Mouse (Mus musculus): ENCODE measurements at regions not wholly inside any gene's neighbourhood (a gene's known extent, or its start where the extent isn't known, plus 50 kb on each side); places are given as distances from the start of the nearest gene placed in this dataset.

DNA sequence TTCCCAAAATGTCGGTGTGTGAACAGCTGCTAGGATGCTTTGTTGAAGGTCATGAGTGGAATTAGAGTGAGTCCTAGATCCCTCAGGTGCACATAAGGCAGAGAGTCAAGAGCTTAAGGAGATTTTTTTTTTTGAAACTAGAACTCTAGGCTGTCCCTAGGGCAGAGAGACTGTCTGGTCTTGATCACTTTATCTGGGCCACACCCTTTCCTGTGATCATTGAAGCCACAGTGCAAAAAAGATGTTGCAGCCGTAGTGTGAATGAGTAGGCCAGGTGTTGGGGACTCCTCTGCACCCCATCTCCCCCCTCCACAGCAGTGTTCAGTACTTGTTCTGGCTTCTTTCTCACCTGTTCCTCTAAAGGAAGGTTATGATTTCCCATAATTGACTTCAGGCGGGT, 153.9 kb downstream of the Katnal1 start:
- DNase-seq, result no peak

- no peak for DNase-seq
These were observed 154.7 kb downstream of the Katnal1 start for GRCm38 (mm10) chr5:148774446-148774845.

- DNase-seq, result no peak
These were observed 159.7 kb downstream of the Katnal1 start for GRCm38 (mm10) chr5:148769452-148769851.

GRCm38 (mm10) chr5:148768346-148768745, 160.8 kb downstream of the Katnal1 start:
- DNase-seq, result no peak

DNA sequence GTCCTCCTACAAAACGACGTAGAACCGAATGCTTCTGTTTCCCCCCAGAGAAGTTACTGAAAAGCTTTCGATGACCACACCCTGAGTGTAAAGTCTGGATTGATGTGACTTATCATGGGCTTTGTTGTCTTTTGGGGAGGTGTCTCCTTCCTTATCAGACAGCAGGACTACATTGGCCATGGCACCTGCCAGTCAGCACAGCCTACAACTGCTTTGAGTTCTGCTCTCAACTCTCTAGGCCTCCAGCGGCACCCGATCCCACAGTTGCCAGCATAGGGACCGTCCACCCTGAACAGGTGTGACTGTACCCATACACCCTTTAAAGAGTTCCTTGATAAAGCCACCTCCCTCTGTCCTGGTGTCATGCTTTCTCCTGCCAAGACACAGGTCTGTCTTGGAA, 163.1 kb downstream of the Katnal1 start:
- no peak for DNase-seq

DNA sequence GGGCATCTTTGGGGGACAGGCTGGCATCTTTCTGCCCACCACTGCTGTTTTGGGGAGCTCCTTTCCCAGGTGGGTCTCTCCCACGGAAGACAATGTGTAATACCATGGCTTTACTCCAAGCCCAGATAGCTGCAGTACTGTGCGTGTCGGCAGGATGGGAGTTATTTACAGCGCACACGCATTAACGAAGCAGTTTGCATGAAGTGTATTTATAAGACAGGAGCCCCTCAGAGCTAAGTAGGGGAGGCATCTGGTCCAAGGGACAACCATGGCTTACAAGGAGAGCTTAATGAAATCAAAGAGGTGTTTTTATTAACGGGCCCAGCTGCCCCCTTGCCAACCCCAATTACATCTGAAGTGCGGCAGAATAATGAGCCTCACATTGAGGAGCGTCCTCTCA, 169.0 kb downstream of the Katnal1 start:
- DNase-seq, result no peak

DNA sequence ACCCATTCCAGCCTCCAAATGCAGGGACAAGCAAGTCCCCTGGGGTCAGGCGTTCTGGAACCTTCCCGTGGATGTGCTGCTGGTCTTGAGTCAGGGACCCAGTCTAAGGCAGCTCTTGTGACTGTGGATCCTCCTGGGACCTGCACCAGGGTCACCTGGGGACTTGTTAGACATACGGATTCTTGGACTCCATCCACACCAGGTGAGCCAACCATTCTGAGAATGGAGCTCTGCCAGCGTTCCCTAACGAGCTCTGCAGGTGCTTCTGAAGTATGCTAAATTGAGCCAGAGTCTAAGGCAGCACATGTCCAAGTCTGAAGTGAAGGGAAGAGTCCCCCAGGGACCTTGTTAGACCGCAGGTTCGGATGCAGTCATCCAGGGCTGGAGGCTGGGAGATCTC, 170.3 kb downstream of the Katnal1 start:
- DNase-seq, result no peak

- DNase-seq, result no peak
These were observed 171.4 kb downstream of the Katnal1 start for GRCm38 (mm10) chr5:148757715-148758114.

GRCm38 (mm10) chr5:148757236-148757635, 171.9 kb downstream of the Katnal1 start:
- DNase-seq, result no peak

DNA sequence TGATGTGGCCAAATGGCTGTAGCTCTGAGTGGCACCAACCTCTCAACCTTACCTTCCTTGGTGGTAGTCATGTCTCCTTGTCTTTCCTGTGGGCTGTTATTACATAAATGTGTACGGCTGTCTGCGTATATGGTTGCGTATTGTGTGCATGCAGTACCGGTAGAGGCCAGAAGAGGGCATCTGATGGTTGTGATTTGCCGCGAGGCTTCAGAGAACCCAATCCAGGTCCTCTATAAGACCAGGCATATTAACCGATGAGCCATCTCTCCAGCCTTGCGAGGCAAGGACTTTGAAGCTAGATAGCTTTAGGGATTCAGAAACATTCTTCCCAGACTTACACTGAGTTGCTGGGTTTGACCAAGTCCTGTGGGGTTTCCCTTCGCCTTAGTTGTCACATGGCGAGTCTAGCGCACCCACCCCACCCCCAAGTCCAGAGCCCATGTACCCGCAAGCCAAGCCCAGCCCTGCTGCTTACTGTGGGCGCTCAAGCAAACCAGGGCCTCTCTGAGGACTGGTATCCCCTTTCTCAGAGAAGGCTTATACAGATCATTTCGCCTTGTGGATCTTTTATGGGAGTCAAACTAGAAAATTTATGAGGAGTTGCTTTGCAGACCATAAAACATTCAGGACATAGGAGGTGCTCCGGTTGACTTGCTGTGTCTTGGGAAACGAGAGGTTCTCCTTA, 172.7 kb downstream of the Katnal1 start:
- no peak for DNase-seq

- DNase-seq, result no peak
These were observed 173.3 kb downstream of the Katnal1 start for GRCm38 (mm10) chr5:148755807-148756206.

DNA sequence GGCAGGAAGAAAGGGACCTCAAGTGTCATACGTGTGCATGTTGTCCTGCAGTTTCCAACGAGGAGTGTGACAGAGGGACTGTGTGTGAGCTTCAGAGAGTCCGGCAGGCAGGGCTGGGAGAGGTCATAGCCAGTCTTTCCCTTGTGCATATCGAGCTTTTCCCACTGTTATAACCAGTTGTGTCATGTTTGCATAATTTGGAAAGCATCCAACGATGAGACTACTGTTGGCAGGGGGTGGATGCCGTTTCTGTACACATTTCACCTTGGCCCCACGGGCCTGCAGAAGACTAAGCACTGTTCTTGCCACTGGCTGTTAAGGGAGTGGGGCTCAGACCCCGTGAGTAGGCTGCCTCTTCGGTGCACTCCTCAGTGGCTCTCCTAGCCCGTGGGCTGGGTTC, 174.2 kb downstream of the Katnal1 start:
- peak; percentile 39 to 40 for DNase-seq

DNA sequence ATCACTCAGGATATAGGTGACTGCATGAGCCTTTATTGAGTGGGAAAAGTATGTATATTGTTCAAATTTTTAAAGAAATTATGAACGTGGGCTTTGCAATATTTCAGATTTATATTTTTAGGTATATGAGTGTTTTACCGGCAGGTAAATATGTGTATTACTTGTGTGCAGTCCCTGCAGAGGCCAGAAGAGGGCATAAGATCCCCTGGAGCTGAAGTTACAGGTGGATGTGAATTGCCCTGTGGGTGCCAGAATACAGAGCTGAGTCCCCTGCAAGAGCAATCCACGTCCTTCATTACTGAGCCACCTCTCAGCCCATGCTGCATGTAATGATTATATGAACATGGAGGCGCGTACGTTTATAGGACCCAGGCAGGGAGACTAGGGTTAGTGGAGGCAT, 174.8 kb downstream of the Katnal1 start:
- no peak for DNase-seq

DNA sequence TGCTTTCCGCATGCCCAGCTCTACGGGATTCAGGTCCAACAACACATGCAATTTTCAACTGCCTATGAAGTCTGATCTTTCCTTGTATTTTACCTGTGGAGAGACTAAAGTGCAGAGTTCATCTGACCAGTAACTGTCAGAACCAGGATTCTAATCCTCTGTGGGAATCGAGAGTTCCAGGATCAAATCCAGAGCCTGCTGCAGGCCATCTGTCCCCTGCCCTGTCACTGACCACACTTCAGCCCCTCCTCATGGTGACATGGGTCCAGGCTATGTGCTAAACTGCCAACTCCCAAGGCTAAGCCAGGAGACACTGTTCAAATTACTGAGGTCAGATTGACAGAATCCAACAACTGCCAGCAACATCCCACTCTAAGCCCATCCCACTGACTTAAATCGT, 175.7 kb downstream of the Katnal1 start:
- no peak for DNase-seq

GRCm38 (mm10) chr5:148751980-148752379, 177.1 kb downstream of the Katnal1 start:
- DNase-seq, result no peak

GRCm38 (mm10) chr5:148750002-148750734, 179.0 kb downstream of the Katnal1 start:
- peak in 1 of 2 experiments; percentile 28 for DNase-seq

DNA sequence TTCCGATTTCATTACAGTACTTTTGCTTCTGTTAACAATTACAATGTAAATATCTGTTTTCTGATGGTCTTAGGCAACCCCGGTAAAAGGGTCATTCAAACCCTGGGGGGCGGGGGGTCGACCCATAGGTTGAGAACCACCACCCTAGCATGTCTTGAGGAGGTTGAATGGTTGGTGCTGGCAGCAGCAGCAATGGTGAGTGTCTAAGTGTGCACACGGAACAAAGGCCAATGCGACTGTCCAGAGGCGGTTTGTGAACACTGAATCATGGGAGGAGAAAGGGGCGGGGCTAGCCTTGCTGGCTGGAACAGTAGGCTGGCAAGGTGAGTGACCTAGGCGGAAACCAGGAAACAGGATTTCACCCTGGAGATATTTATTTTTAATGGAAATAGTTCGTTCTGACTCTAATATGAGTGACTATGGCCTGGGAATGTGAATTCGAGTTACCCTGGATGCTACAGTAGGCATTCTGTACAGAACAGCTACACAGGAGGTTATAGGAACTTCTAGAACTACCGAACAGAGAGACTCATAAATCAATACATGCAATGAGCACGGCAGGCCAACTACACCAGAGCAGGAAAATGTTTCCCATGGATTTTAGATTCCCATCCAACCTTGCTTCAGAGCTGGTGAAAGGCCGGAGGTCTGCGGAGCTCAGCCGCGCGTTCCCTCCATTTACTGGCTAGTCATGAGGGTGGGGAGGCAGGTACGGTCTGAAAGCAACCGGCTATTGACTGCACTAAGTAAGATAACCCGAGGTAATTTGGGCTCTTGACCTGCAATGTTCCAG, 181.0 kb downstream of the Katnal1 start:
- DNase-seq, result no peak

DNA sequence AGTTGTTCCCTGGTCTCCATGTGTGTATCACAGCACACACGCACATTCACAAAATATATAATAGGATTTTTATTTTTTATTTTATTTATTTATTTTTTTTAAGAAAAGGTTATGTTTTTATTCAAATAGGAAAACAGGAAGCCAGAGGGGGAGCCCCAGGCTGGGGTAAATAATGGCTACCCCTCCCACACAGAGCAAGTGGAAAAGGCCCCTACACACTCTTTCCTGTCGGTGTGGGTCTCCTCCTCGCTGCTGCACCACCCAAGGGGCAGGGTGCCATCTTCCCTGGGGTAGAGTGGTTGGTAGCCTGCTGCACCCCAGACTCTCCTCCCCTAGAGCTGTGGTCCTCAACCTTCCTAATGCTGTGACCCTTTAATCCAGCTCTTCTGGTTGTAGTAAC, 181.6 kb downstream of the Katnal1 start:
- DNase-seq, result no peak

- DNase-seq, result peak in 1 of 2 experiments; percentile 22
These were observed 182.4 kb downstream of the Katnal1 start for GRCm38 (mm10) chr5:148746726-148747125.

DNA sequence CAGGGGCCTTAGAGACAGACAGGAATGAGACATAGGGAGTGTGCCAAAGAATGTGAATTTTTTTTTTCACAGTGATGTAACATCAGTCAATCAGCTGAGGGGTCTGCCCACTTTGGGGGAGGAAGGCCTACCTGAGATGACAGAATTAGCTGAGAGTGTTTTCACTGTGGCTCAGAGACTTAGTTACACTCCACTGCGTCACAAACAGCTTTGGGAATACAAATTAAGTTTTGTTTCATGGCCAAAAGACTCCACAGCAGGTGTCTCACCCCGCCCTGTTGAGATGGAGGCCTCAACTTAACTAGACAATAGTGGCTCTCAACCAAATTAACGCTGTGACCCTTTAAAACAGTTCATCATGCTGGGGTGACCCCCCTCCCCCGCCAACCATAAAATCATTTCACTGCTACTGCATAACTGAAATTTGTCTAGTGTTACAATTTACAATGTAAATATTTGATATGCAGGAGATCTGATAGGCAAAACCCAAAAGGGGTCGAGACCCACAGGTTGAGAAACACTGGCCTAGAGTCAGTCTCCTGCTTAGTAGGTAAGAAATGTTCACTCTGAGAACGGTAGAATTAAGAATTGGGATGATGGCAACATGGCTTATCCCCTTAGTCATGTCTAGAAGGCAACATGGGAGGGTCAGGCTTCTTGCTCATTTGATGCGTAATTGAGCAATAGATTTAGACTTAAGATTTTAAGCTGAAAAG, 184.3 kb downstream of the Katnal1 start:
- no peak for DNase-seq

- DNase-seq, result no peak
These were observed 186.8 kb downstream of the Katnal1 start for GRCm38 (mm10) chr5:148742158-148742835.
